Mouse (Mus musculus): ENCODE results near the gene Scd4. TPM values are rescaled to one million over a fixed set of nuclear protein-coding genes. Genes with fewer than 3 reads are reported as not detected.

Gene Scd4
- polyA plus RNA-seq, 1 experiment from 2014 or later: 0.23 TPM

DNA sequence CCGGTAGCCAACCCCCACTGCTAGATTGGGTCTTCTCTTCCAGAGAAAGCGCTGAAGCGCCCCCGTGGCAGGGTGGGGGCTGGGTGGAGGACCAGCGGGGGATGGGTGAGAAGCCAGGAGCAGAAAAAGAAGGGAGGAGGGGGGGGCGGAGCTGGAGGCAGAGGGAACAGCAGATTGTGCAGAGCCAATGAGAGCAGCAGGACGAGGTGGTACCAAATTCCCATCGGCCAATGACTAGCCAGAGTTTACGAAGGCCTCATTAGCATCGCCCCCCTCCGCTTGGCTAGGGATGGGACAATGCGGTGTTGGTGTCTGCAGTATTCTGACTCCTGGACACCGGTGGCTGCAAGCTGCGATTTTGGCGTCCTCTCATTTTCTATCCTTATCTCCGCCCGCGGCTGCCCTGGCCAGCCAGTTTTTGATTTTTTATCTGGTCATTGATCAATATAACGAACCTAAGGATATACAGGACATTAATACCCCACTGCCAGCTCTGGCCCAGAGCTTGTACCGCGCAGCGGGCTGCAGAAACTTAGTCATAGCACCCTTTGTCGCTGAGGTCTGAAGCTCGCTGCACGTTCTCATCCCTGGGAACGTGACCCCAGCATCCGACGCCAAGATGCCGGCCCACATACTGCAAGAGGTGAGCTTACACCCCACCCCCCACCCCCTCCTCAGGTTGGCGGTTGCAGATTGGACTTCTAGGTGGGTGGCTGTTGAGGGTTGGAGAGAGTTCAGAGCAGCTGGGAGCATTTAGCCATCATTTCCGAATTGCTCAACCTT lies 38.9 kb upstream of the Scd4 start:
- peaks cover 63% of the 10 kb centered on the region for H3K4me1 ChIP-seq
- ATAC-seq: peak; percentile 97
- H3K9ac ChIP-seq: peak overlapping the region; percentile 99
- under 1% methylated on average over 31 of the region's 31 CpGs for WGBS
- no peaks in the 10 kb centered on the region for H3K9me3 ChIP-seq (replicated peaks)
- H3K27ac ChIP-seq: peak overlapping the region; percentile 99
- H3K27me3 ChIP-seq: no peaks in the 10 kb centered on the region
- peak overlapping the region; percentile 99 for H3K4me2 ChIP-seq
- peaks cover 42% of the 10 kb centered on the region for H3K36me3 ChIP-seq (ENCODE audit: poor library complexity, severe bottlenecking)
- H3K4me3 ChIP-seq: peak overlapping the region; percentile 94

DNA sequence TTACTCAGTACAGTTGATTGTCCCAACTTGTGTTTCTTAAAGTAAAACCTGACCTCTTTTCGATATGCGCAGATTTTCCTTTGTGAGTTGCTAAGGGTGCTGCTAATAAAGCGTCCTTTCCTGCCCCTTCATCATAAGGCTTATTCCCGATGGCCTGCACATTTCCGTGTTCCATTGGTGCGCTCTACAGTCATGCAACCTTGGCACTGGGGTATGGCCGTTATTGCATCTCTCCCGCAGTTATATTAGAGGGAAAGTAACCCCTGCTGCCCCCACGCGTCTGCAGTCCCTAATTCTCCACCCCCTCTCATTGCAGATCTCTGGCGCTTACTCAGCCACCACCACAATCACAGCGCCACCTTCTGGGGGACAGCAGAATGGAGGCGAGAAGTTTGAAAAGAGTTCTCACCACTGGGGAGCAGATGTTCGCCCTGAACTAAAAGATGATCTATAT lies 38.3 kb upstream of the Scd4 start:
- Histone ChIP-seq H3K4me1 (peaks cover 64% of the 10 kb centered on the region), H3K27ac (peak overlapping the region; percentile 99), H3K4me2 (peak overlapping the region; percentile 99), H3K36me3 (ENCODE audit: poor library complexity, severe bottlenecking) (peaks cover 48% of the 10 kb centered on the region), H3K4me3 (peak overlapping the region; percentile 94), H3K9me3 (replicated peaks) (no peaks in the 10 kb centered on the region), H3K27me3 (no peaks in the 10 kb centered on the region), H3K9ac (peak overlapping the region; percentile 99)
- under 1% methylated on average over 14 of the region's 14 CpGs for whole genome bisulfite sequencing
- ATAC-seq: peak; percentile 65; the same call in 1 of the 2 replicates

DNA sequence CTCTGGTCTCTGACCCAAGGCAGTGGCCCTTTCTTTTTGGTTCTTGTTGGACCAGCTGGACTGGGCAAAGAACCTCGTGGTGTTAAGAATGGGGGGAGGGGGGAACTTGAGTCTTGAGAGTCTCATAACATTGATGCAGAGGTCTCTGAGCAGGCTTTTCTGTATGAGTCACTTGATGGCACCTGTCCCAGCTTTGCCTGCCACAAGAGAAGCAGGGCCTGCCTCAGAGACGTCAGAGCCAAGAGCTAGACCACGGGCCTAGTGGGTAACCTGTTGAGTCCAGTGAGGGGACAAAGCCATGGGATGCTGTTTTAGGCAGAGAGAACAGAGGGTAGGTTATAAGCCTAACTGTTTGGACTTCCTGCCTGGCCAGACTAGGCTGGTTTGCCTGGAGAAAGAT lies 37.6 kb upstream of the Scd4 start:
- Histone ChIP-seq H3K36me3 (ENCODE audit: poor library complexity, severe bottlenecking) (peaks cover 55% of the 10 kb centered on the region), H3K27ac (peak overlapping the region; percentile 46; the same call in 1 of the 2 replicates)
- no peak for ATAC-seq

DNA sequence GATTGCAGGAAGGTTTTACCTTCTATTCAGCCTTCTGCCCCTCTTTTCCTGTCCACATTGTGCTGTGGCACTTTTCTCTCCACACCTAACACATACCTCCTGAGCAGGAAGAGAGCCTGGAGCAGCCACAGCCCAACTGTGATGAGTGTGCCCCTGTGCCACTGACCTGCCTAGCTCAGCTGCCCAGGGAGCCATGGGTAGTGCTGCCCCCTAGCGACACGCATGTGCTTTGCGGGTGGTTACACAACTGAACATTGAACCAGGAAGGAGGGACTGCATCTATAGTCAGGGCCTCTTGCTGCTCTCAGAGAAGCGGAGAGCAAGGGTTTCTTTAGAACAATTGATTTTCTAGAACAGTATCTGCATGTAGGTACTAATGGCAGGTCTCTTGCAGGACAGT lies 37.2 kb upstream of the Scd4 start:
- peaks cover 76% of the 10 kb centered on the region for H3K4me1 ChIP-seq
- WGBS: 3% methylated on average over 4 of the region's 4 CpGs
- no peaks in the 10 kb centered on the region for H3K9me3 ChIP-seq (replicated peaks)
- peak overlapping the region; percentile 94 for H3K4me3 ChIP-seq
- H3K9ac ChIP-seq: peak overlapping the region; percentile 99
- no peak overlapping the region for H3K27ac ChIP-seq
- H3K4me2 ChIP-seq: peak overlapping the region; percentile 99
- no peaks in the 10 kb centered on the region for H3K27me3 ChIP-seq
- no peak; the same call in 1 of the 2 replicates for ATAC-seq
- peaks cover 60% of the 10 kb centered on the region for H3K36me3 ChIP-seq (ENCODE audit: poor library complexity, severe bottlenecking)

More for the DNA sequence above, 37.6 kb upstream of the Scd4 start:
- Histone ChIP-seq H3K27me3 (no peaks in the 10 kb centered on the region), H3K4me3 (peak overlapping the region; percentile 94), H3K9me3 (replicated peaks) (no peaks in the 10 kb centered on the region), H3K9ac (peak overlapping the region; percentile 99), H3K4me1 (peaks cover 71% of the 10 kb centered on the region), H3K4me2 (peak overlapping the region; percentile 99)
- WGBS: 8% methylated on average over 3 of the region's 3 CpGs

DNA sequence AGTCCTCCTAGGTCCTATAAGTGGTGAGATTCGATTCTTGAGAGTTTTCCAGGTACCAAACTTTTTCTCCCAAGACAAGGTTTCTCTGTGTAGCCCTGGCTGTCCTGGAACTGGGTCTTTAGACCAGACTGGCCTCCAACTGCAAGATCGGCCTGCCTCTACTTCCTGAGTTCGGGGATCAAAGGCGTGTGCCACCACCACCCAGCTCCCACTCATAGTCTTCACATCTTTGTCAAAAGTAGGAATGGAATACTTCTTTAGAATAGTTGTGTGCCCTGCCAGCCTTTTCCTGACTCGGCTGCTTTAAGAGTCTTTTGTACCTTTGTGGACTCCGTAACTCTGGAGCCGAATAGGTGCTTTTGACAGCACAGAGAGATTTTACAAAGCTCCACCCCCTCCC lies 36.7 kb upstream of the Scd4 start:
- H3K9ac ChIP-seq: peak overlapping the region; percentile 99
- H3K4me3 ChIP-seq: peak overlapping the region; percentile 94
- peaks cover 64% of the 10 kb centered on the region for H3K36me3 ChIP-seq (ENCODE audit: poor library complexity, severe bottlenecking)
- no peaks in the 10 kb centered on the region for H3K27me3 ChIP-seq
- H3K4me1 ChIP-seq: peaks cover 80% of the 10 kb centered on the region
- no peak for ATAC-seq
- H3K27ac ChIP-seq: 0 out of 2 replicates have a peak overlapping the region, but pooled peaks have one; percentile 1
- peak overlapping the region; percentile 99 for H3K4me2 ChIP-seq
- no peaks in the 10 kb centered on the region for H3K9me3 ChIP-seq (replicated peaks)
- 15% methylated on average over 7 of the region's 7 CpGs for WGBS

DNA sequence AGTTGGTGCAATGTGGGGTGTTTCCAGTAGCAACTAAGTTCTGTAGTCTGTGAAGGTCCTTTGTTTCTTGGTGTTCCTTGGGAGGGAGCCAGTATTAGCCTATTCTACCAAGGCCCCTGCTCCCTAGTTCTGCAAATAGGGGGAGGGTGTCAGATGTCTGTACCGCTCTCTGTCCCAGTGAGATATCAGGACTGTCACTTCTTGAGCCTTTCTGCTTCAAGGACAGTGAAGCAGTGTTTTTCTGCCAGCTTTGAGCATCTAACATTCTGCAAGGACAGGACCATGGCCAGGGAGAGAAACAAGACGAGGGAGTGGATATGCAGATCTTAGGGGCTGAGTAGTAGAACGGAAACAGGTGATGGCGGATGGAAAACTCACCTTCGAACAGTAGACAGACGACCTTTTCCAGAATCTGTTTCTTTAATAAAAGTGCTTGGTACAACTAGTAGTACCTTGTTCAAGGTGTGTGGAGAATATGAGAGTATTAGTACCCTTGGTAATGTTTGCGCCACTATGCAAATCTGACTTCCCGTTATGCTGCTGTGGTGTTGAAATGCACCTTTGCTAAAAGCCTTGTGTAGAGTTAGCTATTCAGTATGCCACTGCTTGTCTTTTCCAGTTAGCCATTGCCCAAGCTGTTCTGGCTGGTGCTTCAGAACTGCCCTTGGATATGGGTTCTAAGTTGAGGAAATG lies 35.7 kb upstream of the Scd4 start:
- Histone ChIP-seq H3K4me2 (peak overlapping the region; percentile 99), H3K9me3 (replicated peaks) (no peaks in the 10 kb centered on the region), H3K36me3 (ENCODE audit: poor library complexity, severe bottlenecking) (peaks cover 73% of the 10 kb centered on the region), H3K27ac (no peak overlapping the region), H3K4me1 (peaks cover 78% of the 10 kb centered on the region), H3K27me3 (no peaks in the 10 kb centered on the region), H3K9ac (peak overlapping the region; percentile 99), H3K4me3 (peak overlapping the region; percentile 94)
- no peak for ATAC-seq
- WGBS: 51% methylated on average over 8 of the region's 8 CpGs

DNA sequence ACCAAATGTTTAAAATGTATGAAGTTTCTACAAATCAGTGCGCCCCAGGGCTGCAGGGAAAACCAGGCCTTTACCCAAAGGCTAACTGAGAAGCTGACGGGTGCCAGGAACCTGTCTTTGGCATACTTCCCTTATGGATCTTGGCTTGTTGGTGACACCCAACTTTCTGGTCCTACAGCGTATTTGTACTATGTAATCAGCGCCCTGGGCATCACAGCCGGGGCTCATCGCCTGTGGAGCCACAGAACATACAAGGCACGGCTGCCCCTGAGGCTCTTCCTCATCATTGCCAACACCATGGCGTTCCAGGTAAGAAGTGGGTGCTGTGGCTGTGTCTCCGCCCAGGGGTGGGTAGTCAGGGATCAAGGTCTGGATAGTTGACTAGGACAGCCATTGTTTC lies 35.0 kb upstream of the Scd4 start:
- no peak for ATAC-seq
- Histone ChIP-seq H3K4me2 (peak overlapping the region; percentile 99), H3K9me3 (replicated peaks) (no peaks in the 10 kb centered on the region), H3K9ac (peak overlapping the region; percentile 99), H3K36me3 (ENCODE audit: poor library complexity, severe bottlenecking) (peaks cover 80% of the 10 kb centered on the region), H3K27me3 (no peaks in the 10 kb centered on the region), H3K4me3 (peak overlapping the region; percentile 94), H3K4me1 (peaks cover 78% of the 10 kb centered on the region), H3K27ac (no peak overlapping the region)
- 78% methylated on average over 9 of the region's 9 CpGs for WGBS

DNA sequence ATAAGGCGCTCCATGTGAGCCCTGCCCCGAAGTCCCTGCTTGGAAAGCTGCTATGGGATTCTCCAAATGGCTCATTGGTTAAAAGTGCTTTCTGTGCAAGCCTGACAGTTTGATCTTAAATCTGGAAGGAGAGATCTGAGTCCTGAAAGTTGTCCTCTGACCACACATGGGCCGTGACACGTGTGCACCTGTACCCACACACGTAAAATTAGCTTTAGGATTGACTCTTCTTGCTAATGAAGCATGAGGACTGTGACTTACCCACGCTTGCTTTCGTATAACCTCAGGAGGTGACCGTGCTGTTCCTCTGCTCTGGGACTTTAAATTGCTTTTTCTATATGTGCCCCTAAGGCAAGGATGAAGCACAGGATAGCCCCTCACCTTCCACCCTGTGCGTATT lies 33.8 kb upstream of the Scd4 start:
- Histone ChIP-seq H3K27me3 (no peaks in the 10 kb centered on the region), H3K9me3 (replicated peaks) (no peaks in the 10 kb centered on the region), H3K27ac (no peak overlapping the region), H3K36me3 (ENCODE audit: poor library complexity, severe bottlenecking) (peaks cover 92% of the 10 kb centered on the region), H3K9ac (peak overlapping the region; percentile 99), H3K4me3 (peak overlapping the region; percentile 94), H3K4me2 (peak overlapping the region; percentile 99), H3K4me1 (peaks cover 77% of the 10 kb centered on the region)
- 86% methylated on average over 9 of the region's 9 CpGs for WGBS
- no peak for ATAC-seq

DNA sequence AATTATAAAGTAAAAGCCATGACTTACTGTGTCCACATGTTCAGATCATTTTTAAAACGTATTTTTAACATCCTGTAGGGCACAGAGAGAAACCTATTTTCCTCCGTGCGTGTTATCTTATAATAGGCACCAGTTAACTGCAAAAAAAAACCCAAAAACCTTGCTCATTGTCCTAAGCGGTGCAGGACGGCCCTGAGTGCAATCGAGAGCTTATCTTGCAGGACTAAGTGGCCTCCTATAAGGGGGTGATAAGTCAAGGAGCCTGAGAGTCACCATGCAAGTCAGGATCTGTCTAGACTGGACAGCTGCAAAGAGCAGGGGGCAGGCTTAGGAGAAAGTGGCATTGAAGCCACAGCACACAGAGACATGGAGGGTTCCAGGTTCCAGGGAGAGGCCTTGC lies 33.0 kb upstream of the Scd4 start:
- Histone ChIP-seq H3K4me2 (peak overlapping the region; percentile 99), H3K4me3 (peak overlapping the region; percentile 8), H3K27ac (no peak overlapping the region), H3K27me3 (no peaks in the 10 kb centered on the region), H3K4me1 (peaks cover 85% of the 10 kb centered on the region), H3K9ac (peak overlapping the region; percentile 35; the same call in 1 of the 2 replicates), H3K9me3 (replicated peaks) (no peaks in the 10 kb centered on the region), H3K36me3 (ENCODE audit: poor library complexity, severe bottlenecking) (peaks cover 99% of the 10 kb centered on the region)
- ATAC-seq: no peak
- WGBS: 74% methylated on average over 6 of the region's 6 CpGs

DNA sequence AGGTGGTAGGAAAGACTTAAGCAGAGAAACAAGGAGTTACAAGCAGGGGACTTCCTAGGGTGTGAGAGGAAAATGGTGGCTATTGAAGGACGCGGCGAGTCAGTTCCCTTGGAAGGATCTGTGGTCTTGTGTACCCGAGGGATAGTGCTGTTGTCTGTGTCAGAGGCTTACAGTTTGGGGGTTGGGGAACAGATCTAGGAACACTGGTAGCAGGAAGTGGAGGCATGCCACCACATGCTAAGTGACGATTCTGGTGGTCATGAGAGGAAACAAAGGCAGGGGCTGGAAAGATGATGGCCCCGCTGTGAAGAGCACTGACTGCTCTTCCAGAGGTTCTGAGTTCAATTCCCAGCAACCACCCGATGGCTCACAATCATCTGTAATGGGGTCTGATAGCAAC lies 32.4 kb upstream of the Scd4 start:
- Histone ChIP-seq H3K36me3 (ENCODE audit: poor library complexity, severe bottlenecking) (peaks cover 99% of the 10 kb centered on the region), H3K9me3 (replicated peaks) (no peaks in the 10 kb centered on the region), H3K27ac (no peak overlapping the region), H3K4me1 (peaks cover 88% of the 10 kb centered on the region), H3K9ac (peak overlapping the region; percentile 35; the same call in 1 of the 2 replicates), H3K4me2 (peak overlapping the region; percentile 99), H3K4me3 (peak overlapping the region; percentile 8; the same call in 1 of the 2 replicates), H3K27me3 (no peaks in the 10 kb centered on the region)
- WGBS: 79% methylated on average over 7 of the region's 7 CpGs
- ATAC-seq: no peak

DNA sequence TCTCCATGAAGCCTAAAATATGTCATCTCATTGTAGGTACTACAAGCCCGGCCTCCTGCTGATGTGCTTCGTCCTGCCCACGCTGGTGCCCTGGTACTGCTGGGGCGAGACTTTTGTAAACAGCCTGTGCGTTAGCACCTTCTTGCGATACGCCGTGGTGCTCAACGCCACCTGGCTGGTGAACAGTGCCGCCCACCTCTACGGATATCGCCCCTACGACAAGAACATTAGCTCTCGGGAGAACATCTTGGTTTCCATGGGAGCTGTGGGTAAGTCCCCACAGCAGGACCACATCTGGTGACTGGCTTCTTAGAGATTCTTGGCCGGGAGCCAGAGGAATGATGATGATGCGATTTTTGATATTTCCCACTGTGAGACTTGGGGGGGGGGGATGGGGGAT lies 31.7 kb upstream of the Scd4 start:
- Histone ChIP-seq H3K4me3 (no peak overlapping the region), H3K9ac (no peak overlapping the region), H3K4me2 (peak overlapping the region; percentile 99), H3K27ac (no peak overlapping the region), H3K36me3 (ENCODE audit: poor library complexity, severe bottlenecking) (peaks cover 99% of the 10 kb centered on the region), H3K4me1 (peaks cover 86% of the 10 kb centered on the region), H3K27me3 (no peaks in the 10 kb centered on the region), H3K9me3 (replicated peaks) (no peaks in the 10 kb centered on the region)
- WGBS: 70% methylated on average over 16 of the region's 16 CpGs
- no peak for ATAC-seq

DNA sequence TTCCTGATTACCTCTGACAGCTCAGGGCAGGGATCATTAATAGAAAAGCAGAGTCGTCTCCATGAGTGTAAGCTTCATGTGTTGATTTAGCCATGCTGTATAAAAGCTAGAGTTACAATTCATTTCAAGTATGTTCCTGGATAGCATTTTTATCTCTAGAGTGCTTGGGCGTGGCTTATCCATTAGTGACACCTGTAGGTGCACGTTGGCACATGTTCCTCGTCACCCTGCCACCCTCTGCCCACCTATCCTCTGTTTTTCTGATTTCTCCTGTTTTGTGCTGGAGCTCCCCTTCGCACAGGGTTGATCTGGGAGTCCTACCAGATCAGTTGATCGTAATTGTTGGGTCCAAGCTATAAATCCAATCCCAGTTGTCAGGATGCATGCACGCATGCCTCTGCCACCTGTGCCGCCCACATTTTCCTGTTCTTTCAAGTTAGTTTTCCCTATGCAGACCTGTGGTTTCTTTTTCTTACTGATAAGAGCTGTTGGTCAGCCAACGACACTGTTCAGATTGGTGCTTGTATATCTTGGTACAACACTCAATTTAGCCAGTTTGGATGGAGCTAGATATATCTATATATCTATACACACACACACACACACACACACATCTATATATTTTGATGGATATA lies 31.1 kb upstream of the Scd4 start:
- H3K9me3 ChIP-seq (replicated peaks): no peaks in the 10 kb centered on the region
- no peak for ATAC-seq
- peaks cover 99% of the 10 kb centered on the region for H3K36me3 ChIP-seq (ENCODE audit: poor library complexity, severe bottlenecking)
- H3K4me1 ChIP-seq: peaks cover 80% of the 10 kb centered on the region
- 85% methylated on average over 9 of the region's 9 CpGs for WGBS
- H3K4me3 ChIP-seq: no peak overlapping the region
- H3K27ac ChIP-seq: no peak overlapping the region
- H3K27me3 ChIP-seq: no peaks in the 10 kb centered on the region
- H3K4me2 ChIP-seq: peak overlapping the region; percentile 99; the same call in 1 of the 2 replicates
- no peak overlapping the region for H3K9ac ChIP-seq
